Mouse (Mus musculus) olfactory bulb, adult 2 months (tissue): Measurements from ENCODE around the gene Rab11fip3.

Source experiments
- CTCF ChIP-seq: fragments of 200-500 bp; IDR thresholded peaks from 2 replicates; pipeline ENCODE4 v1.5.1; 2012; ENCODE audit warnings: low read depth, mild to moderate bottlenecking, low read length, moderate library complexity; ENCODE audit not compliant: insufficient read depth
- POLR2A ChIP-seq: fragments of 200-500 bp; IDR thresholded peaks from 2 replicates; pipeline ENCODE4 v1.6.1; 2012; ENCODE audit warnings: mild to moderate bottlenecking, low read depth, low read length, moderate library complexity; ENCODE audit not compliant: insufficient read depth

DNA sequence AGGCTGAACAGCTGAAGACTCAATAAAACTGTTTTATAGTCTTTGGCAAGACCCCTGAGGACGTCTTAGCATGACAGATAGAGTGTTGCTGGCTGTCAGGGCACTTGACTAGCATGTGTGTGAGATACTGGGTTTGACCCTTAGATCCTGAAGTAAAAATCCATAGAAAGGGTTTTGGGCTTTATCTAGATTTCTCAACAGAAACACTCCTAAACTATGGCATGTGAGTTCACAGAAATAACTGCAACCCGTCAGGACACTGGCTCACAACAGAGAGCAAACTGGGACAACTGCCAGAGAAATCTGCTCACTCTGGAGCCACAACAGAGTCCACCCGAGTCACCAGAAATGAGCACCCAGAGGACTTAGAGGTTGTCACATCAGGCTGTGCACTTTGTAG, 101.7 kb downstream of the Rab11fip3 start:
- TF ChIP-seq CTCF (no peak), POLR2A (no peak)
